In the genomic region with DNA sequence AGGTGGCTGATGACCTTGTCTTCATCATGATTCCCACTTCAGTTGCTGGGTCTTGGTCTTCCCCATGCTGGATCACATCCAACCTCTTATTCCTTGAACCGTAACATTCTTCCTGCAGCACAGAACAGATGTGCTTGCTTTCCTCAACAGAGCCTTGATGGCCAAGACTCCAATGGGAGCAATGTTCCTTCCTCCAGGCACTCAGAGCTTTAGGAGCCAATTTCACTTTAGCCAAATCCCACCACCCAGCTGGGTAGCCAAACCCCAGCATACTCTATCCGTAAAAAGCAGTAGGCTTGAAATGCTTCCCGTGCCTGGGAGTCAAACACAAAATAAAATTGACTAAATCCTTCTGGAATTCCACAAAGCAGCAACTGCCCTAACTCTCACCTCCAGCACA, we compare ENCODE assay signal across 27 mouse cellular contexts.
"Had no signal": no experiment of that assay in that cellular context is flagged by ENCODE, and none has a peak within 500 bp of the region (broad histone marks: within the 10 kb centered on the region; RNA-seq: fewer than 3 reads in every experiment).

No protein-coding gene starts in this region.

- H3K4me1 ChIP-seq: embryonic facial prominence, embryonic 12.5 days; embryonic facial prominence, embryonic 13.5 days; embryonic facial prominence, embryonic 15.5 days; forebrain, embryonic 10.5 days; forebrain, embryonic 12.5 days; forebrain, embryonic 13.5 days had no signal

- H3K27ac ChIP-seq: embryonic facial prominence, embryonic 12.5 days; embryonic facial prominence, embryonic 13.5 days; embryonic facial prominence, embryonic 15.5 days; forebrain, embryonic 10.5 days; forebrain, embryonic 12.5 days; forebrain, embryonic 13.5 days; forebrain, embryonic 15.5 days; gastrocnemius, adult 2 months; heart, adult 2 months had no signal

- DNase-seq: cerebellum, adult 2 months; cerebellum, adult 8-10 months; cerebellum, adult 9-10 months; cerebellum, adult 9-11 months; cerebellum, postnatal 10 days; cerebellum, postnatal 14 days; cerebellum, postnatal 25 days; cerebellum, postnatal 36 days; embryo, embryonic 11 days; forebrain, postnatal 0 days; gastrocnemius, adult 2 months; gastrocnemius, postnatal 10 days; gastrocnemius, postnatal 14 days; gastrocnemius, postnatal 25 days; gastrocnemius, postnatal 36 days; heart, adult 11 months; heart, adult 18-20 months; heart, adult 2 months had no signal

- H3K9ac ChIP-seq: embryonic facial prominence, embryonic 12.5 days; embryonic facial prominence, embryonic 13.5 days; embryonic facial prominence, embryonic 15.5 days; forebrain, embryonic 12.5 days; forebrain, embryonic 13.5 days; forebrain, embryonic 15.5 days; forebrain, postnatal 0 days had no signal

- H3K4me3 ChIP-seq: embryonic facial prominence, embryonic 12.5 days; embryonic facial prominence, embryonic 13.5 days; embryonic facial prominence, embryonic 15.5 days; erythroblast, embryonic 14.5 days; forebrain, embryonic 10.5 days; forebrain, embryonic 12.5 days; forebrain, embryonic 13.5 days; forebrain, embryonic 15.5 days; gastrocnemius, adult 2 months; heart, adult 2 months had no signal

- ATAC-seq: forebrain, embryonic 13.5 days; forebrain, embryonic 15.5 days; forebrain, embryonic 16.5 days; forebrain, postnatal 0 days had no signal

- H3K9me3 ChIP-seq: embryonic facial prominence, embryonic 12.5 days; embryonic facial prominence, embryonic 13.5 days; embryonic facial prominence, embryonic 15.5 days; forebrain, embryonic 10.5 days; forebrain, embryonic 12.5 days; forebrain, embryonic 13.5 days; forebrain, embryonic 15.5 days had no signal

- H3K27me3 ChIP-seq: embryonic facial prominence, embryonic 12.5 days; embryonic facial prominence, embryonic 13.5 days; embryonic facial prominence, embryonic 15.5 days; forebrain, embryonic 12.5 days; forebrain, embryonic 13.5 days; forebrain, embryonic 15.5 days had no signal

- H3K4me2 ChIP-seq: embryonic facial prominence, embryonic 12.5 days; embryonic facial prominence, embryonic 13.5 days; embryonic facial prominence, embryonic 15.5 days; forebrain, embryonic 12.5 days; forebrain, embryonic 13.5 days; forebrain, embryonic 15.5 days had no signal

- H3K36me3 ChIP-seq: embryonic facial prominence, embryonic 12.5 days; embryonic facial prominence, embryonic 13.5 days; embryonic facial prominence, embryonic 15.5 days; forebrain, embryonic 10.5 days; forebrain, embryonic 12.5 days; forebrain, embryonic 15.5 days had no signal
